Mouse (Mus musculus) limb, embryonic 14.5 days (tissue): ENCODE data around the gene C1ql4. TPM values are rescaled to one million over a fixed set of nuclear protein-coding genes. Genes with fewer than 3 reads are reported as not detected.

Experiments
- ATAC-seq: fragments of 200-750 bp; cut with Nextera tagmentation; 2 replicates; pipeline ENCODE4 v1.8.0; 2017; ENCODE audit warnings: low read depth, moderate number of reproducible peaks, moderate TSS enrichment; ENCODE audit not compliant: low FRiP score
- DNase-seq: peaks from one replicate; pipeline ENCODE4 v3.0.0-alpha.2; 2015; ENCODE audit warnings: low spot score
- H3K27ac ChIP-seq: fragments of 300-500 bp; sonication (generic); replicated peaks from 2 replicates; pipeline ENCODE4 v1.5.1; 2014; ENCODE audit warnings: low read depth, mild to moderate bottlenecking, low read length, moderate library complexity, mixed read lengths
- H3K27me3 ChIP-seq: fragments of 300-500 bp; sonication (generic); 2 replicates; pipeline ENCODE4 v1.6.1; 2014; ENCODE audit warnings: low read length, mixed read lengths; ENCODE audit not compliant: control insufficient read depth, insufficient read depth
- H3K36me3 ChIP-seq: fragments of 300-500 bp; sonication (generic); 2 replicates; pipeline ENCODE4 v1.6.1; 2014; ENCODE audit warnings: mild to moderate bottlenecking, low read length, moderate library complexity, mixed read lengths; ENCODE audit not compliant: control insufficient read depth, insufficient read depth
- H3K4me1 ChIP-seq: fragments of 300-500 bp; sonication (generic); 2 replicates; pipeline ENCODE4 v1.6.1; 2014; ENCODE audit warnings: antibody characterized with exemption, low read length, mixed read lengths; ENCODE audit not compliant: control insufficient read depth, insufficient read depth
- H3K4me2 ChIP-seq: fragments of 300-500 bp; sonication (generic); replicated peaks from 2 replicates; pipeline ENCODE4 v1.6.1; 2014; ENCODE audit warnings: low read depth, mild to moderate bottlenecking, low read length, moderate library complexity; ENCODE audit not compliant: severe bottlenecking
- H3K4me3 ChIP-seq: fragments of 300-500 bp; sonication (generic); replicated peaks from 2 replicates; pipeline ENCODE4 v1.5.1; 2014; ENCODE audit warnings: low read length
- H3K9ac ChIP-seq: fragments of 300-500 bp; sonication (generic); 2 replicates; pipeline ENCODE4 v1.6.1; 2014; ENCODE audit warnings: mild to moderate bottlenecking, low read depth, low read length, moderate library complexity; ENCODE audit not compliant: severe bottlenecking
- H3K9me3 ChIP-seq: fragments of 300-500 bp; sonication (generic); 2 replicates; pipeline ENCODE4 v1.6.1; 2016; ENCODE audit warnings: low read length; ENCODE audit not compliant: control insufficient read depth
- POLR2A ChIP-seq: fragments of 200-500 bp; IDR thresholded peaks from 2 replicates; pipeline ENCODE4 v1.8.0; 2012; ENCODE audit warnings: inconsistent platforms, mild to moderate bottlenecking, moderate library complexity, borderline replicate concordance; ENCODE audit not compliant: insufficient read depth, insufficient read length; ENCODE audit errors: extremely low read depth
- WGBS: fragments of 180-500 bp; shearing (Covaris S2); extraction: QIAGEN DNeasy Blood & Tissue Kit; methylation state at CpG from one replicate; pipeline ENCODE4 v1.1.7; 2014; 5-methylcytosine and 5-hydroxymethylcytosine counted together
- polyA plus RNA-seq, 2 experiments: library from polyadenylated mRNA; depleted of rRNA in 1 of 2; stranded (reverse) in 1 of 2; unstranded in 1 of 2; fragments of >200 nt; fragmentation: Nextera tagmentation in 1 of 2; extraction: Ambion mirVana in 1 of 2; gene quantifications; 2 replicates each; pipeline versions ENCODE4 v1.2.1 to v1.2.3; 2012 to 2014

C1ql4 gene
- polyA plus RNA-seq, 2 experiments: not detected

DNA sequence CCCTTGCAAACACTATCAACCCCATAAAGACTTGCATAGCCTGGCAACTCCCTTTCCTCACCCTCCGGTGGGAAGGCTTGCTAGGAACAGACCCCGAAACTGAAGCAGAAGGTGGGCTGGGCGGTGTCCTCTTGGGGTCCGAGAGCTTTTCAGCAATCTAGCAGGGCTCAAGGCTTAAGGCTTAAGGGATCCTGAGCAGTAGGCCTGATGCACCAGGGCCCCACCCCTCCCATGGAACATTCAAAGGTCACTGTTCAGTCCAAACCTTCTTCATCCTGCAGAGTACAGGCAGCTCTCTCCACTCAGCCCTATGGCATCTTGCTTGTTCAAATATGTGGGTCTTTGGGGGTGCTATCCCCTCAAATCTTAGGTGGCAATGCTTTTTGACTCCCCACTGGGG is 1.6 kb downstream of the C1ql4 start:
- no peak overlapping the region for H3K9ac ChIP-seq
- H3K27ac ChIP-seq: no peak overlapping the region
- peaks cover 72% of the 10 kb centered on the region for H3K27me3 ChIP-seq
- ATAC-seq (no peak), DNase-seq (no peak)
- H3K4me3 ChIP-seq: no peak overlapping the region
- peaks cover 3% of the 10 kb centered on the region; the same call in 1 of the 2 replicates for H3K4me1 ChIP-seq
- 76% methylated on average over 4 of the region's 4 CpGs for WGBS
- TF ChIP-seq POLR2A: no peak
- no peaks in the 10 kb centered on the region for H3K9me3 ChIP-seq
- peaks cover 21% of the 10 kb centered on the region for H3K36me3 ChIP-seq
- H3K4me2 ChIP-seq: no peak overlapping the region

DNA sequence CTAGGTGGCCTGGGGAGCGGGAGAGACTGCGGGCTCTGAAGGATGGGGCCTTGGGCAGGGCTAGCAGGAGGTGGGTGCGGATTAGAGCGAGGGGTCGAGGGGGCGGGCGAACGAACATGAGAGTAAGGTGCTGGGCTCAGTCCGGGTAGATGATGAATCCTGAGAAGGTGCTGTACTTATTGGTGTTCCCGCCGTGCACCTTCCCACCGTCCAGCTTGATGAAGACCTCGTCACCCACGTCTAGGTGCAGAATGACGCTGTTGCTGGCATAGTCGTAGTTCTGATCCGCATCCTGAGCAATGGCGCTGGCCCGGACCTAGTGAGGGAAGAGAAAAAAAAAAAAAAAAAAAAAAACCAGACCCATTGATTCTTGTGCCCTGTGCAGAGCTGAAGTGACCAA is 3.0 kb downstream of the C1ql4 start:
- DNase-seq: no peak
- no peak overlapping the region for H3K4me2 ChIP-seq
- 14% methylated on average over 19 of the region's 19 CpGs for WGBS
- H3K27ac ChIP-seq: no peak overlapping the region
- H3K36me3 ChIP-seq: peaks cover 31% of the 10 kb centered on the region
- TF ChIP-seq POLR2A: no peak
- no peak overlapping the region for H3K4me3 ChIP-seq
- no peak overlapping the region for H3K9ac ChIP-seq
- H3K4me1 ChIP-seq: peaks cover 3% of the 10 kb centered on the region; the same call in 1 of the 2 replicates
- no peaks in the 10 kb centered on the region for H3K9me3 ChIP-seq
- peaks cover 58% of the 10 kb centered on the region for H3K27me3 ChIP-seq
- ATAC-seq: no peak

DNA sequence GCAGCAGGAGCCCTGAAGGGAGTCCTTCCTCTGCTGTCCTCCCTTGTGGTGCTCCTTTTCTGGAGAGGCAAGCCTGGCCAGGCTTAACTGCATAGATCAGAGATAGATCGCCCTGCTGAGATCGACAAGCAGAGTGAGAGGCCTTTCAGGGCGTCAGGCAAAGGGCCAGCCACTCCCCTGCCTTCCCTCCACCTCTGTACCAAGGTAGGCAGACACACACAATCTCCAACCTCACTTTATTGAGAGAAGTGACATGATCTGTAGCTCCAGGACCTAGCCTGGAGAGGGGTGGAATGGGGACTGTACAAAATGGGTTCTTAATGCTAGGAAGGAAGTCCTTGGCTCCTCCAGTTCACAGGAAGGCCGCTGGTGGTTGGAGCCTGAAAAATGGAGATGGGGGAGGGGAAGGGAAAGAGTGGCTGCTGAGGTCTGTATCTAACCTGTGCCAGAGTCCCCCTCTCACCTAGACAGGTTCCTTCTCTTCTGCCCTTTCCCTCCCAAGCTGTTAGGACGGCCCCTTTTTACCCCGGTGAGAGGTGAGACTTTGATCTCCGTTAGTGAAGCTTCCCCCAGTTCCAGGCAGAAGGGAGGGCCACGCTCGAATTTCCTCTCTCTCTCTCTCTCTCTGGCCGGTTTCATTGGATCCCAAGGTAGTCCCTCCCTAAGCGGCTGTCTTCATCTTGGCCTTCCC is 3.6 kb downstream of the C1ql4 start:
- no peak overlapping the region for H3K9ac ChIP-seq
- peaks cover 3% of the 10 kb centered on the region; the same call in 1 of the 2 replicates for H3K4me1 ChIP-seq
- peaks cover 31% of the 10 kb centered on the region for H3K36me3 ChIP-seq
- H3K4me2 ChIP-seq: no peak overlapping the region
- H3K9me3 ChIP-seq: no peaks in the 10 kb centered on the region
- DNase-seq: no peak
- no peak overlapping the region for H3K4me3 ChIP-seq
- 8% methylated on average over 11 of the region's 11 CpGs for WGBS
- H3K27me3 ChIP-seq: peaks cover 52% of the 10 kb centered on the region
- no peak for ATAC-seq
- no peak overlapping the region for H3K27ac ChIP-seq
- TF ChIP-seq POLR2A: no peak

DNA sequence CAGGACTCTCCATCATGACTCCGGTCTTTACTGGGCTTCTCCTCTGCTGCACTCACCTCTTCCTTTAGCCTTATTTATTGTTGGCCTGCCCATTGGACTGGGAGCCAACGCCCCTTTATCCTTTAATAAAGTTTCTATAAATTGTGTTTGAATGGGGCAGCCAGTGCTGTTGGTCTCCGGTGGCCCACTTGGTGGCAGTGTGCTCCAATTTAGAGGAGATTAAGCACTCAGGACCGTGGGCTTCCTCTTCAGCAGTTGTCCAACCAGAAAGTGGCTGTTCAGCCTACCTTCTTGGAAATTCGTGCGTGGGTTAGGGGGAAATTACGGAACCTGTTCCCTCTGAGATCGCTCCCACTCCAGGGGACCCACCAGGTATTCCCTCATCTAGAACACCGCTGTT is 4.4 kb downstream of the C1ql4 start:
- peaks cover 31% of the 10 kb centered on the region for H3K36me3 ChIP-seq
- 68% methylated on average over 9 of the region's 9 CpGs for whole genome bisulfite sequencing
- peaks cover 45% of the 10 kb centered on the region for H3K27me3 ChIP-seq

DNA sequence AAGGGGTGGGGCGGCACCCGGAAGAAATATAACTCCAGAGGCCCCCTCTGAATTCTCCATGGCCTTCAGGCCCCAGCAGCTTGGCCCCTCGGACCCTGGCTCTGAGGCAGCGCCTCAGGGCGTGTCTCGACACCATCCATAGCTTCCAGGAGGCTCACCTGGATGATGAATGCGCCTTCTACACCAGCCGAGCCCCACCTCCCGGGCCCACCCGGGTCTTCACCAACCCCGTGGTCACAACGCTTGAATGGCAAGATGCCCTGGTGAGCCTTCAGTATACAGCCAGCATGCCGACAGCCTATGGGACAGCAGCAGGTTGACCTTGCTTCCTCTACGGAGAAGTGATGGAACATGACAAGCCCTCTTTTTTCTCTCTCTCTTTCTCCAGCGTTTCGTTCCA is 4.8 kb downstream of the C1ql4 start:
- ATAC-seq: no peak
- WGBS: 93% methylated on average over 14 of the region's 16 CpGs
- H3K27ac ChIP-seq: no peak overlapping the region
- H3K36me3 ChIP-seq: peaks cover 34% of the 10 kb centered on the region
- no peak overlapping the region for H3K4me2 ChIP-seq
- no peak overlapping the region for H3K9ac ChIP-seq
- no peak for DNase-seq
- H3K4me1 ChIP-seq: no peaks in the 10 kb centered on the region
- no peak overlapping the region for H3K4me3 ChIP-seq
- H3K27me3 ChIP-seq: peaks cover 41% of the 10 kb centered on the region
- no peak for TF ChIP-seq POLR2A
- no peaks in the 10 kb centered on the region for H3K9me3 ChIP-seq

More for the DNA sequence above, 4.4 kb downstream of the C1ql4 start:
- DNase-seq: peak; percentile 50
- TF ChIP-seq POLR2A: no peak
- no peak overlapping the region for H3K9ac ChIP-seq
- ATAC-seq: no peak
- no peak overlapping the region for H3K4me2 ChIP-seq
- no peak overlapping the region for H3K4me3 ChIP-seq
- no peaks in the 10 kb centered on the region for H3K9me3 ChIP-seq
- no peak overlapping the region for H3K27ac ChIP-seq
- H3K4me1 ChIP-seq: peaks cover 3% of the 10 kb centered on the region; the same call in 1 of the 2 replicates

DNA sequence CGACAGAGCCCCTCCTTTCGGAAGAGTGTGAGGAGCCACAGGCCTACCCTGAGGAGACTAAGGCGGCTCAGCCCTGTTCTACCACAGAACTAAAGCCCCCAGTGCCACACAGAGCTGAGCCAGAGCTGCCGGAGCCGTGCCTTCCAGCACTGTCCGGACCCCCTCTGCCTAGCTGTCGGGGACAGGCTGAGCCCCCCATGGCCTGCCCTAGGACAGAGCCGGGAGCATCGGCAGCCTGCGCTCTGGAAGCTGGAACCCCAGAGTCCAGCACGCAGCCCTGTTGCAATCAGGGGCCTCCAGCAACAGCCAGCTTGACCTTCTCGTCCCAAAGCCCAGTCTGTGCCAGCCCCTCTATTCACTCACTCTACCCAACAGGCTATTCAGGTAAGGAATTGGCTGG is 5.3 kb downstream of the C1ql4 start:
- WGBS: 94% methylated on average over 12 of the region's 12 CpGs
- H3K27me3 ChIP-seq: peaks cover 35% of the 10 kb centered on the region
- ATAC-seq: no peak

More for the DNA sequence above, 5.3 kb downstream of the C1ql4 start:
- H3K4me1 ChIP-seq: no peaks in the 10 kb centered on the region
- H3K9ac ChIP-seq: no peak overlapping the region
- H3K4me3 ChIP-seq: no peak overlapping the region
- H3K27ac ChIP-seq: no peak overlapping the region
- no peaks in the 10 kb centered on the region for H3K9me3 ChIP-seq
- TF ChIP-seq POLR2A: no peak
- peaks cover 39% of the 10 kb centered on the region for H3K36me3 ChIP-seq
- DNase-seq: no peak
- H3K4me2 ChIP-seq: no peak overlapping the region
